Mouse (Mus musculus) midbrain, embryonic 16.5 days (tissue): ENCODE measurements around the gene Rmi2. TPM values are rescaled to one million over a fixed set of nuclear protein-coding genes. Genes with fewer than 3 reads are reported as not detected.

Source experiments
- ATAC-seq: fragments of 200-750 bp; cut with Nextera tagmentation; 2 replicates; pipeline ENCODE4 v1.8.0; 2017; ENCODE audit warnings: moderate TSS enrichment
- H3K27ac ChIP-seq: fragments of 300-500 bp; sonication (generic); 2 replicates; pipeline ENCODE4 v1.5.1; 2014; ENCODE audit warnings: mild to moderate bottlenecking, low read length, mixed read lengths
- H3K27me3 ChIP-seq: fragments of 300-500 bp; sonication (generic); 2 replicates; pipeline ENCODE4 v1.6.1; 2014; ENCODE audit warnings: low read depth, low read length, mixed read lengths; ENCODE audit not compliant: control insufficient read depth, insufficient read depth
- H3K36me3 ChIP-seq: fragments of 300-500 bp; sonication (generic); 2 replicates; pipeline ENCODE4 v1.6.1; 2014; ENCODE audit warnings: mild to moderate bottlenecking, low read length, moderate library complexity, mixed read lengths; ENCODE audit not compliant: control insufficient read depth, insufficient read depth
- H3K4me1 ChIP-seq: fragments of 300-500 bp; sonication (generic); 2 replicates; pipeline ENCODE4 v1.6.1; 2014; ENCODE audit warnings: mild to moderate bottlenecking, low read length, mixed read lengths; ENCODE audit not compliant: control insufficient read depth, insufficient read depth
- H3K4me2 ChIP-seq: fragments of 300-500 bp; sonication (generic); 2 replicates; pipeline ENCODE4 v1.6.1; 2014; ENCODE audit warnings: mild to moderate bottlenecking, low read length, mixed read lengths
- H3K4me3 ChIP-seq: fragments of 300-500 bp; sonication (generic); 2 replicates; pipeline ENCODE4 v1.5.1; 2014; ENCODE audit warnings: low read depth, mild to moderate bottlenecking, low read length, moderate library complexity, mixed read lengths
- H3K9ac ChIP-seq: fragments of 300-500 bp; sonication (generic); 2 replicates; pipeline ENCODE4 v1.6.1; 2014; ENCODE audit warnings: low read depth, low read length, mixed read lengths
- H3K9me3 ChIP-seq: fragments of 300-500 bp; sonication (generic); replicated peaks from 2 replicates; pipeline ENCODE4 v1.6.1; 2014; ENCODE audit warnings: mild to moderate bottlenecking, low read length, mixed read lengths; ENCODE audit not compliant: control insufficient read depth, poor library complexity, severe bottlenecking
- WGBS: fragments of 180-500 bp; shearing (Covaris S2); extraction: QIAGEN DNeasy Blood & Tissue Kit; methylation state at CpG from one replicate; pipeline ENCODE4 v1.1.7; 2014; 5-methylcytosine and 5-hydroxymethylcytosine counted together
- polyA plus RNA-seq: library from polyadenylated mRNA; unstranded; fragments of >200 nt; fragmentation: Nextera tagmentation; extraction: Ambion mirVana; gene quantifications from 2 replicates; pipeline ENCODE4 v1.2.1, GENCODE M21; 2015

The Rmi2 gene
- polyA plus RNA-seq, 1 experiment from 2014 or later, result 0.31 TPM

DNA sequence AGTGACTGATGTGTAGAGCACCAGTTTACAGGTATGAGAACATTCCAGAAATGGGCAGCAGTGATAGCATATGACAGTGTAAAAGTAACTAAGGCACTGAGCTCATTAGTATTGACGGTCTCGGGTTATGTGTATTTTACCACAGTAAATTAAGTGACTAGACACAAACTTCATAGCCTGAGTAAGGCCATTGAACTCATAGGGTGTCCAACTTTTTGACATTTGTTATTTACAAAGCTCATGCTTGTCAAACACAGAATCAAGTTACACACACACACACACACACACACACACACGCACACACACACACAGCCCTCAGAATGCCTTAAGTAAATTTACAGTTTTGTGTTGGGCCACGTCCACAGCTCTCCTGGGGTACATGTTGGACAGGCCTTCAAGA, 105.1 kb downstream of the Rmi2 start:
- no peaks in the 10 kb centered on the region for H3K27me3 ChIP-seq
- H3K4me3 ChIP-seq, result no peak overlapping the region
- WGBS, result 88% methylated on average over 4 of the region's 4 CpGs
- ATAC-seq, result no peak
- no peak overlapping the region for H3K27ac ChIP-seq
- H3K9me3 ChIP-seq, result no peaks in the 10 kb centered on the region
- no peak overlapping the region for H3K9ac ChIP-seq
- no peaks in the 10 kb centered on the region for H3K4me1 ChIP-seq
- no peak overlapping the region for H3K4me2 ChIP-seq
- no peaks in the 10 kb centered on the region for H3K36me3 ChIP-seq

DNA sequence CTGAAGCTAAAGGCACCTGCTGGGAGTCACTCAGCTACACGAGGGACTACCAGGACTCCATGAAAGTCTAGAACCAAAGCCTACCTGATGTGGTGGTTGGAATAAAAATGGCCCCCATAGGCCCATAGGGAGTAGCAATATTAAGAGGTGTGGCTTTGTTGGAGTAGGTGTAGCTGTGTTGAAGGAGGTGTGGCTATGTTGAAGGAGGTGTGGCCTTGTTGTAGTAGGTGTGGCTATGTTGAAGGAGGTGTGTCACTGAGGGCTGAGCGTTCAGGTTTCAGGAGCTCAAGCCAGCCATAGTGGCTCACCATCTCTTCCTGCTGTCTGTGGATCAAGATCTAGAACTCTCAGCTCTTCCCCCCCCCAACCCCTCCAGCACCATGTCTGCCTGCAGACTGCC, 105.8 kb downstream of the Rmi2 start:
- Histone ChIP-seq H3K27ac (no peak overlapping the region), H3K4me2 (no peak overlapping the region), H3K4me3 (no peak overlapping the region), H3K4me1 (no peaks in the 10 kb centered on the region), H3K27me3 (no peaks in the 10 kb centered on the region), H3K36me3 (no peaks in the 10 kb centered on the region), H3K9ac (no peak overlapping the region), H3K9me3 (no peaks in the 10 kb centered on the region)
- no peak for ATAC-seq
- 89% methylated on average over 2 of the region's 2 CpGs for WGBS

Other genes with a start within 250 kb of the Rmi2 start
- gene Socs1, start 49.5 kb upstream of the Rmi2 start, polyA plus RNA-seq, result 4.0 and 5.0 TPM in 2 replicates
- gene Tnp2, start 46.4 kb upstream of the Rmi2 start, polyA plus RNA-seq, result not detected in 2 replicates
- gene Prm3, start 44.1 kb upstream of the Rmi2 start, polyA plus RNA-seq, result not detected in 2 replicates
- gene Prm2, start 38.9 kb upstream of the Rmi2 start, polyA plus RNA-seq, result not detected in 2 replicates
- 0.46 and 0.70 TPM in 2 replicates for gene Prm1, start 29.2 kb upstream of the Rmi2 start, polyA plus RNA-seq
- not detected in 2 replicates for gene Gm11172, start 22.1 kb upstream of the Rmi2 start, polyA plus RNA-seq
- gene Snn, start 225.9 kb downstream of the Rmi2 start, polyA plus RNA-seq, result 129 and 134 TPM in 2 replicates
- gene Litaf, start 231.1 kb downstream of the Rmi2 start, polyA plus RNA-seq, result 22.7 and 25.4 TPM in 2 replicates